Mouse (Mus musculus) limb, embryonic 14.5 days (tissue): ENCODE measurements at regions not wholly inside any gene's neighbourhood (a gene's known extent, or its start where the extent isn't known, plus 50 kb on each side); places are given as distances from the start of the nearest gene placed in this dataset.
A peak's percentile ranks its signal among the peaks of the same experiment; 100 is the strongest.

Experiments
- ATAC-seq: fragments of 200-750 bp; cut with Nextera tagmentation; 2 replicates; pipeline ENCODE4 v1.8.0; 2017; ENCODE audit warnings: low read depth, moderate number of reproducible peaks, moderate TSS enrichment; ENCODE audit not compliant: low FRiP score
- DNase-seq: peaks from one replicate; pipeline ENCODE4 v3.0.0-alpha.2; 2015; ENCODE audit warnings: low spot score
- H3K27ac ChIP-seq: fragments of 300-500 bp; sonication (generic); replicated peaks from 2 replicates; pipeline ENCODE4 v1.5.1; 2014; ENCODE audit warnings: low read depth, mild to moderate bottlenecking, low read length, moderate library complexity, mixed read lengths
- H3K27me3 ChIP-seq: fragments of 300-500 bp; sonication (generic); 2 replicates; pipeline ENCODE4 v1.6.1; 2014; ENCODE audit warnings: low read length, mixed read lengths; ENCODE audit not compliant: control insufficient read depth, insufficient read depth
- H3K36me3 ChIP-seq: fragments of 300-500 bp; sonication (generic); 2 replicates; pipeline ENCODE4 v1.6.1; 2014; ENCODE audit warnings: mild to moderate bottlenecking, low read length, moderate library complexity, mixed read lengths; ENCODE audit not compliant: control insufficient read depth, insufficient read depth
- H3K4me1 ChIP-seq: fragments of 300-500 bp; sonication (generic); 2 replicates; pipeline ENCODE4 v1.6.1; 2014; ENCODE audit warnings: antibody characterized with exemption, low read length, mixed read lengths; ENCODE audit not compliant: control insufficient read depth, insufficient read depth
- H3K4me2 ChIP-seq: fragments of 300-500 bp; sonication (generic); replicated peaks from 2 replicates; pipeline ENCODE4 v1.6.1; 2014; ENCODE audit warnings: low read depth, mild to moderate bottlenecking, low read length, moderate library complexity; ENCODE audit not compliant: severe bottlenecking
- H3K4me3 ChIP-seq: fragments of 300-500 bp; sonication (generic); replicated peaks from 2 replicates; pipeline ENCODE4 v1.5.1; 2014; ENCODE audit warnings: low read length
- H3K9ac ChIP-seq: fragments of 300-500 bp; sonication (generic); 2 replicates; pipeline ENCODE4 v1.6.1; 2014; ENCODE audit warnings: mild to moderate bottlenecking, low read depth, low read length, moderate library complexity; ENCODE audit not compliant: severe bottlenecking
- H3K9me3 ChIP-seq: fragments of 300-500 bp; sonication (generic); 2 replicates; pipeline ENCODE4 v1.6.1; 2016; ENCODE audit warnings: low read length; ENCODE audit not compliant: control insufficient read depth
- POLR2A ChIP-seq: fragments of 200-500 bp; IDR thresholded peaks from 2 replicates; pipeline ENCODE4 v1.8.0; 2012; ENCODE audit warnings: inconsistent platforms, mild to moderate bottlenecking, moderate library complexity, borderline replicate concordance; ENCODE audit not compliant: insufficient read depth, insufficient read length; ENCODE audit errors: extremely low read depth
- WGBS: fragments of 180-500 bp; shearing (Covaris S2); extraction: QIAGEN DNeasy Blood & Tissue Kit; methylation state at CpG from one replicate; pipeline ENCODE4 v1.1.7; 2014; 5-methylcytosine and 5-hydroxymethylcytosine counted together

DNA sequence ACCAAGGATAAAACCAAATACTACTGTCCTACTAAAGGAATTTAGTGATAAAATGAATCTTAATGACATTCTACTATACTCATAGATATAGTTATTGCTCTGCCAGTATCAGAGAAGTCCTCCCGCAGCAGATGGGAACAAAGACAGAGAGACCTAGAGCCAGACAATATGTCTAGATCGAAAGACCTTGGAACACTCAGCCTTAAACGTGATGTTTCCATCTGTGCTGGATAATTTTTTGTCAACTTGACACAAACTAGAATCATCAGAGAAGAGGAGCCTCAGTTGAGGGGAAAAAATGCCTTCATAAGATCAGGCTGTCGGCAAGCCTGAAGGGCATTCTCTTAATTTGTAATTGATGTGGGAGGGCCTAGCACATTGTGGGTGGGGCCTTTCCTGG is 252.4 kb downstream of the Adgb start:
- Histone ChIP-seq H3K27me3 (no peaks in the 10 kb centered on the region), H3K27ac (no peak overlapping the region), H3K9ac (no peak overlapping the region), H3K4me2 (no peak overlapping the region), H3K36me3 (no peaks in the 10 kb centered on the region), H3K4me1 (no peaks in the 10 kb centered on the region), H3K9me3 (no peaks in the 10 kb centered on the region), H3K4me3 (no peak overlapping the region)
- DNase-seq (no peak), ATAC-seq (no peak)
- no peak for TF ChIP-seq POLR2A
- WGBS, result 84% methylated on average over 4 of the region's 4 CpGs

DNA sequence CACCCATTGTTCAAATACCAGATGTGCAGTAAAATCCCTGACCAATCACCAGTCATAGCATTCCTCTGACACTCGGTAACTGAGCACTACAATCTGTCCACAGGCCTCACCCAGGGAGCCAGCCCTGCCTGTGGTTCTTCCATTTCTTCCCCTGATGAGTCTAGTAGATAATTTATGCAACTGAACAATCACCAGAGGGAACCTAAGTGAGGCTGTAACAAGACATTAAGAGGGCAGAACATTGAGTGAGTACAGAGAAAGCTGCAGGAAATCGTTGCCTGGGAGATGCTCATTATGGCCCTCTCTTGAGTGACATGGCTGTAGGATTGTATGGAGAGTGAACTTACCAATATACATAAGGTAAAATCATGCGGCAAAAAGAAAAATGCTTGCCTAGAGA is 255.2 kb downstream of the Adgb start:
- H3K9me3 ChIP-seq, result no peaks in the 10 kb centered on the region
- H3K36me3 ChIP-seq, result no peaks in the 10 kb centered on the region
- TF ChIP-seq POLR2A, result no peak
- 68% methylated on average over 3 of the region's 3 CpGs for WGBS
- no peak overlapping the region for H3K9ac ChIP-seq
- DNase-seq (no peak), ATAC-seq (no peak)
- H3K4me1 ChIP-seq, result no peaks in the 10 kb centered on the region
- no peak overlapping the region for H3K27ac ChIP-seq
- no peaks in the 10 kb centered on the region for H3K27me3 ChIP-seq
- no peak overlapping the region for H3K4me2 ChIP-seq
- H3K4me3 ChIP-seq, result no peak overlapping the region

DNA sequence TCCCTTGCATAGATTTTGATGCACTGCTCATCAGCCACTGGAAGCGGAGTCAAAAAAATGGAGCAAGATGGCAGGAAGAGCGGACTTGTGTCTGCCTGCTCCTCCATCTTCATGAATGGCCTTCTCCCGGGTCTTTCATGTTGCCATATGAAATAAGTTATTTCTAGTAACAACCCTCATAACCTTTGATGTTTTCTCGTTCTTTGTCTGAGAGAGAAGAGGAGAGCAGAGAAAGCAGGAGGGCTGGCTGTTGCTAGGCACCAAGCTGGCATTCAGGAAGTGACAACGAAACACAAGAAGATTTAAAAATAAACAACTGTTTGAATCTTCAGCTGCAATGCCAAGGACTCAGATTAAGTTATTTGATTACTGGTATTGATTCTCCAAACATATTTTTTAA is 256.8 kb downstream of the Adgb start:
- Histone ChIP-seq H3K9ac (no peak overlapping the region), H3K4me2 (no peak overlapping the region), H3K36me3 (no peaks in the 10 kb centered on the region), H3K4me3 (no peak overlapping the region), H3K4me1 (no peaks in the 10 kb centered on the region), H3K27me3 (no peaks in the 10 kb centered on the region), H3K27ac (no peak overlapping the region), H3K9me3 (no peaks in the 10 kb centered on the region)
- no peak for ATAC-seq
- no peak for DNase-seq
- no peak for TF ChIP-seq POLR2A
- 65% methylated on average over 5 of the region's 5 CpGs for WGBS

DNA sequence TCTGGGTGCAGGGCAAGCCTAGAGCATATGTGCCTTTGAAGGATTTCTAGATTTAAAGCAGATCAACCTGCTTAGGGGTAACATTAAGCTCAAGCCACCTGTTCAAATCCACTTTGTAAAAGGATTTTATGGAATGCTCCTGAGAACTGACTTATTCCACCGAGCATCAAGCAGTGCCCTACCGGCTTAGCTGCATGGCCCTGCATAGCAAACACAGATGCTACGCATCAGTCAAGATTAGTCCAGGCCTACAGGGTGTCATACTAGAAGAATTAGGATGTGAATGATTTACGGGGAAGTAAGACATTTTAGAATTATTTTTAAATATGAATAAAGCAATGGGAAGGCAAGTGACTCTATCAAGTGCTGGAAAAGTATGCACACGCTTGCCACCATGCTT is 263.8 kb downstream of the Adgb start:
- ATAC-seq, result peak; percentile 62; the same call in 1 of the 2 replicates
- WGBS, result 53% methylated on average over 5 of the region's 5 CpGs
- DNase-seq, result no peak
- Histone ChIP-seq H3K4me2 (no peak overlapping the region), H3K27ac (no peak overlapping the region), H3K9me3 (no peaks in the 10 kb centered on the region), H3K9ac (no peak overlapping the region), H3K27me3 (no peaks in the 10 kb centered on the region), H3K4me3 (no peak overlapping the region), H3K36me3 (no peaks in the 10 kb centered on the region), H3K4me1 (no peaks in the 10 kb centered on the region)
- TF ChIP-seq POLR2A, result no peak

DNA sequence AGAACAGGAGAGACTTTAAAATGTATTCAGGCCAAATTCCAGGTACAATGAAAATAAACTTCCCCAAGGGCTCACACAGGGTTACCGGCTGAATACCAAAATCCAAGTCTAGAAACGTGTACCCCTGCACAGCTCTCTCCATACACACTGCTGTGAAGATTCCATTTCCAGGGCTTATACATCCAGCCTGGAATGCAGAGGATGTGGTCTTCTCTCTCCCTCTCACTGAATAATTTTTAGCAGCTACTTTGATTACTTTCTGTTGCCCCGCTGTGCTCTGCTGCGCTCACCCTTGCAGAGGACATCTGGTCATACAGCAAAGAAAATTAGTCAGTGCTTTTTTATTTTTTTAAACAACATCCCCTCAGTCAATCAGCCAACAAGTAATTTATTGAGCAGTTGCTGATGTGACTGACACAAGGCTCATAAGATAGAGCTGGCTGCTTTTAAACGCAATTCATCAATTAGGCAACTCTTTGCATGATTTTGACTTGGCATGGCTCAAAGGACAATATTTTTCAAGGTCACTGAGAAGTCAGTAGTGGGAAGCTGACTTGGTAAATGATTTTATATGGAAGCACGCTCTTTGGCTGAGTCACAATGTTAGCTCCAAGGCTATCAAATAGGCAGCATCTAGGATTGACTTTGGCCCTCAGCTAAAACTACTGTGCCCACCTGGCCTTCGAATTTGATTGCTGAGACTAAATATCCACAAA is 266.2 kb downstream of the Adgb start:
- ATAC-seq (no peak), DNase-seq (no peak)
- Histone ChIP-seq H3K4me1 (no peaks in the 10 kb centered on the region), H3K27ac (no peak overlapping the region), H3K4me2 (no peak overlapping the region), H3K27me3 (no peaks in the 10 kb centered on the region), H3K9me3 (no peaks in the 10 kb centered on the region), H3K36me3 (no peaks in the 10 kb centered on the region), H3K9ac (no peak overlapping the region), H3K4me3 (no peak overlapping the region)
- no peak for TF ChIP-seq POLR2A
- 59% methylated on average over 7 of the region's 7 CpGs for WGBS
